Mouse (Mus musculus) liver, embryonic 11.5 days (tissue): ENCODE results near the gene Pde4b. TPM values are rescaled to one million over a fixed set of nuclear protein-coding genes. Genes with fewer than 3 reads are reported as not detected.

ENCODE experiments used
- ATAC-seq: fragments of 200-750 bp; cut with Nextera tagmentation; replicated peaks from 2 replicates; pipeline ENCODE4 v1.8.0; 2017; ENCODE audit warnings: moderate number of reproducible peaks, mild to moderate bottlenecking, moderate TSS enrichment, moderate library complexity; ENCODE audit not compliant: low FRiP score
- DNase-seq: peaks from one replicate; pipeline ENCODE4 v3.0.0-alpha.2; 2017; ENCODE audit warnings: low spot score
- H3K27ac ChIP-seq: fragments of 300-500 bp; sonication (generic); 2 replicates; pipeline ENCODE4 v1.5.1; 2014; ENCODE audit warnings: mild to moderate bottlenecking, low read depth, low read length, control low read depth
- H3K27me3 ChIP-seq: fragments of 300-500 bp; sonication (generic); replicated peaks from 2 replicates; pipeline ENCODE4 v1.6.1; 2014; ENCODE audit warnings: low read length, mixed read lengths; ENCODE audit not compliant: control insufficient read depth, insufficient read depth
- H3K36me3 ChIP-seq: fragments of 300-500 bp; sonication (generic); 2 replicates; pipeline ENCODE4 v1.6.1; 2014; ENCODE audit warnings: mild to moderate bottlenecking, low read length, moderate library complexity, mixed read lengths; ENCODE audit not compliant: control insufficient read depth, insufficient read depth
- H3K4me1 ChIP-seq: fragments of 300-500 bp; sonication (generic); replicated peaks from 2 replicates; pipeline ENCODE4 v1.6.1; 2014; ENCODE audit warnings: low read length, mixed read lengths; ENCODE audit not compliant: control insufficient read depth, insufficient read depth
- H3K4me2 ChIP-seq: fragments of 300-500 bp; sonication (generic); 2 replicates; pipeline ENCODE4 v1.6.1; 2014; ENCODE audit warnings: mild to moderate bottlenecking, control low read depth, moderate library complexity
- H3K4me3 ChIP-seq: fragments of 300-500 bp; sonication (generic); 2 replicates; pipeline ENCODE4 v1.5.1; 2014; ENCODE audit warnings: low read depth, low read length, control low read depth
- H3K9ac ChIP-seq: fragments of 300-500 bp; sonication (generic); 2 replicates; pipeline ENCODE4 v1.6.1; 2014; ENCODE audit warnings: low read depth, low read length, control low read depth
- H3K9me3 ChIP-seq: fragments of 300-500 bp; sonication (generic); 2 replicates; pipeline ENCODE4 v1.6.1; 2016; ENCODE audit warnings: low read length, inconsistent platforms, mixed read lengths; ENCODE audit not compliant: control insufficient read depth
- WGBS: fragments of 180-500 bp; shearing (Covaris S2); extraction: QIAGEN DNeasy Blood & Tissue Kit; methylation state at CpG from one replicate; pipeline ENCODE4 v1.1.7; 2014; 5-methylcytosine and 5-hydroxymethylcytosine counted together
- polyA plus RNA-seq: library from polyadenylated mRNA; unstranded; fragments of >200 nt; fragmentation: Nextera tagmentation; extraction: Ambion mirVana; gene quantifications from 2 replicates; pipeline ENCODE4 v1.2.1, GENCODE M21; 2014

Pde4b gene
- polyA plus RNA-seq, 1 experiment from 2014 or later = 9.2 TPM

DNA sequence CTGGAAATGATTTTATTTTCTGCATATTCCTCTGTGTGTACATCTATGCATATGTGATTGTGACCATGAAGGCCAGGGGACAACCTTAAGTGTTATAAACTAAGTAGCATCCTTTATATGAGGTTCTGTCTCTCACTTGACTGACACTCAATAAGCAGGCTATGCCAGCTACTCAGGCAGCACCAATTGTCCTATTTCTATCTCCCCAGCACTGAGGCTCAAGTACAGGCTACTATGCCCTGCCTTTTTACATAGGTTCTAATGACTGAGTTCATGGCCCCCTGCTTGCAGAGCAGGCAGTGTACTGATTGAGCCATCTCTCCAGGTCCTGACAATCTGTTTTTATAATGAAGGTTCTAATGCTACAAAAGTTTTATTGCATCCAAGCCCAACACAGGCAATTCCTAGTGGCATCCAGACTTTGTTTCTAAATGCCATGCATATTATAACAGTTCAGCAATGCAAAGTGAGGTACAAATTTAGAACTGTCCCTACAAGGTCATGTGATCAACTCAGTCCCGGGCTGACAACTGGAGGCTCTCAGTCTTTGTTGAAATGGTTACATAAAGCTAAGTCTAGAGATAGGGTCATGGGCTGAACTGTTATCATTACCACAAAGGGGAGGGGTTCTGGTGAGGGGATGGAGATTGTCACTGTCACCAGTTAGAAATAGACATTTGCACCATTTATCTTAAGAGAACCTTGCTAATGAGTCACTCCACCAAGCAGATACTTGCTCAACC is 295.6 kb downstream of the Pde4b start:
- Histone ChIP-seq H3K9me3 (no peaks in the 10 kb centered on the region), H3K27ac (no peak overlapping the region), H3K4me3 (no peak overlapping the region), H3K4me1 (no peaks in the 10 kb centered on the region), H3K27me3 (no peaks in the 10 kb centered on the region), H3K4me2 (no peak overlapping the region), H3K36me3 (no peaks in the 10 kb centered on the region), H3K9ac (no peak overlapping the region)
- ATAC-seq (no peak), DNase-seq (no peak)
- WGBS = 48% methylated on average over 1 of the region's 1 CpGs

GRCm38 (mm10) chr4:102393605-102394004 is 306.3 kb downstream of the Pde4b start:
- no peak for ATAC-seq
- 52% methylated on average over 2 of the region's 2 CpGs for WGBS
- DNase-seq = no peak

GRCm38 (mm10) chr4:102397334-102397733 is 310.0 kb downstream of the Pde4b start:
- Histone ChIP-seq H3K9me3 (peaks cover 3% of the 10 kb centered on the region; the same call in 1 of the 2 replicates), H3K4me1 (no peaks in the 10 kb centered on the region), H3K27me3 (no peaks in the 10 kb centered on the region), H3K27ac (no peak overlapping the region), H3K36me3 (no peaks in the 10 kb centered on the region), H3K4me2 (no peak overlapping the region), H3K4me3 (no peak overlapping the region), H3K9ac (no peak overlapping the region)
- 86% methylated on average over 4 of the region's 4 CpGs for WGBS
- DNase-seq (no peak), ATAC-seq (no peak)

More at GRCm38 (mm10) chr4:102393605-102394004, 306.3 kb downstream of the Pde4b start:
- H3K9me3 ChIP-seq = peaks cover 3% of the 10 kb centered on the region; the same call in 1 of the 2 replicates
- H3K27me3 ChIP-seq = no peaks in the 10 kb centered on the region
- H3K9ac ChIP-seq = no peak overlapping the region
- no peak overlapping the region for H3K4me2 ChIP-seq
- H3K36me3 ChIP-seq = no peaks in the 10 kb centered on the region
- no peak overlapping the region for H3K4me3 ChIP-seq
- no peaks in the 10 kb centered on the region for H3K4me1 ChIP-seq
- no peak overlapping the region for H3K27ac ChIP-seq

GRCm38 (mm10) chr4:102398512-102398911 is 311.2 kb downstream of the Pde4b start:
- Histone ChIP-seq H3K9me3 (peaks cover 3% of the 10 kb centered on the region; the same call in 1 of the 2 replicates), H3K9ac (no peak overlapping the region), H3K27ac (no peak overlapping the region), H3K4me3 (no peak overlapping the region), H3K4me1 (no peaks in the 10 kb centered on the region), H3K27me3 (no peaks in the 10 kb centered on the region), H3K36me3 (no peaks in the 10 kb centered on the region), H3K4me2 (no peak overlapping the region)
- ATAC-seq = no peak
- no peak for DNase-seq
- 88% methylated on average over 1 of the region's 1 CpGs for WGBS

GRCm38 (mm10) chr4:102406848-102407247 is 319.5 kb downstream of the Pde4b start:
- Histone ChIP-seq H3K4me2 (no peak overlapping the region), H3K27ac (no peak overlapping the region), H3K4me3 (no peak overlapping the region), H3K9ac (no peak overlapping the region), H3K27me3 (no peaks in the 10 kb centered on the region), H3K9me3 (no peaks in the 10 kb centered on the region), H3K36me3 (no peaks in the 10 kb centered on the region), H3K4me1 (no peaks in the 10 kb centered on the region)
- no peak for ATAC-seq
- no peak for DNase-seq
- WGBS = 63% methylated on average over 3 of the region's 3 CpGs

DNA sequence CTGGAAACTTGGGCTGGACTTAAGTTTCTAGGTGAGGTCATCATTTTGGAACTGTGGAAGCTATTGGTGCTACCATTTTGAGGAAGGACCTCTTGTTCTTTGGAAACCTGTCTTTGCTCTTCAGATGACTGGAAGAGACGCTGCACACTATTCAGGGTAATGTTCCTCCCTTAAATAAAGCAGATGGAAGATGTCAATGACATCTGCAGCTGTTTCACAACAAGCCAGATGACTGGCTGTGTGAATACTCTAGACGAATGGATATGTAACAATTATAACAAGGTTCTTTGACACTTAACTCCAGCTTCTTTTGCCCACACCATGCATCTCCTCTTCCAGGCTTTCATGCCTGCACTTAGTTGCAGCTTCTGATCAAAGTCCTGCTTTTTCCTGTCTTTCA is 320.8 kb downstream of the Pde4b start:
- Histone ChIP-seq H3K36me3 (no peaks in the 10 kb centered on the region), H3K4me1 (no peaks in the 10 kb centered on the region), H3K27me3 (no peaks in the 10 kb centered on the region), H3K9me3 (no peaks in the 10 kb centered on the region), H3K9ac (no peak overlapping the region), H3K4me3 (no peak overlapping the region), H3K27ac (no peak overlapping the region), H3K4me2 (no peak overlapping the region)
- ATAC-seq (no peak), DNase-seq (no peak)
- 64% methylated on average over 2 of the region's 2 CpGs for WGBS

GRCm38 (mm10) chr4:102408938-102409337 is 321.6 kb downstream of the Pde4b start:
- no peak for DNase-seq
- no peak overlapping the region for H3K9ac ChIP-seq
- no peak overlapping the region for H3K4me3 ChIP-seq
- H3K27ac ChIP-seq = no peak overlapping the region
- no peaks in the 10 kb centered on the region for H3K4me1 ChIP-seq
- H3K9me3 ChIP-seq = no peaks in the 10 kb centered on the region
- ATAC-seq = no peak
- 51% methylated on average over 4 of the region's 4 CpGs for WGBS
- no peaks in the 10 kb centered on the region for H3K36me3 ChIP-seq
- no peak overlapping the region for H3K4me2 ChIP-seq
- H3K27me3 ChIP-seq = no peaks in the 10 kb centered on the region

DNA sequence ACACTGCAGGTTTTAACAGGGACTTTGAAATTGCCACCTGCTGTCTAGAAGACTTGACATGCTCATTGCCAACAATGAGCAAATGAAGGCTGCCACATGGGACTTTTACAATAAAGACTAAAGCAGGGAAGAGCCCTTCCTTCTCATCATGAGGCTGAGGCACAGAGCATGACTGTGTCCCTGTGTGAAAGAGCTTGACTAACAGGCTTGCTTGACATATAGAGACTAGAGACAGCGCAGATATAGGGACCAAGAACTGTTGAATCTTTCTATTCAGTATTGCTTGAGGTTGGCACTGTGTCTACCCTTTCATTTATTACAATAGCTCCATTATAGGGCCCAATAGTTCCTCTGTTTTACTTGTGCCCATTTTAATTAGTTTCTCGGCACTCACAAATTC is 325.8 kb downstream of the Pde4b start:
- 85% methylated on average over 2 of the region's 2 CpGs for WGBS

DNA sequence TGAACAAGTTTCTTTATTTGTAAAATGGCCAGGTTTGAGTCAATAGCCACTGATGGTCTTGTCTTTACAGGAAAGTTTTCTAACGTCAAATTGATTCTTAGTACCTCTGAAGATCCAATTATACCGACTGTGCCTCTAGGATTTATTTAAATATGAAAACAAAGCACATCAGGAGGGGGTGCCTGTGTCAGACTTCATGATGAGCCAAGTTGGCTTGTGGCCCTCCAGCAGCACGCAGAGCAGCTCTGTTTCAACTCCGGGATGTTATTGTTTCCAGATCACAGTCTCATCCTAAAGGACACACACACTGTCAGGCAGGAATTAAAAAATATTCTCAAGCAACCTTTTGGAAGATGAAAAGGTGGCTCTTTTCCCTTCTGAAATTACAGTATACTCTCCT is 326.5 kb downstream of the Pde4b start:
- no peak overlapping the region for H3K4me3 ChIP-seq
- WGBS = 66% methylated on average over 4 of the region's 4 CpGs
- H3K9ac ChIP-seq = no peak overlapping the region
- no peak overlapping the region for H3K4me2 ChIP-seq
- H3K36me3 ChIP-seq = no peaks in the 10 kb centered on the region
- DNase-seq = no peak
- H3K4me1 ChIP-seq = no peaks in the 10 kb centered on the region
- no peaks in the 10 kb centered on the region for H3K9me3 ChIP-seq
- no peak overlapping the region for H3K27ac ChIP-seq
- no peak for ATAC-seq
- no peaks in the 10 kb centered on the region for H3K27me3 ChIP-seq

More for the DNA sequence above, 325.8 kb downstream of the Pde4b start:
- no peak overlapping the region for H3K27ac ChIP-seq
- no peaks in the 10 kb centered on the region for H3K4me1 ChIP-seq
- no peak for DNase-seq
- no peaks in the 10 kb centered on the region for H3K36me3 ChIP-seq
- H3K27me3 ChIP-seq = no peaks in the 10 kb centered on the region
- no peak overlapping the region for H3K4me3 ChIP-seq
- H3K9me3 ChIP-seq = no peaks in the 10 kb centered on the region
- no peak overlapping the region for H3K9ac ChIP-seq
- no peak for ATAC-seq
- no peak overlapping the region for H3K4me2 ChIP-seq
